Mouse (Mus musculus) forelimb bud, embryonic 11.5 days (tissue): ENCODE measurements around the gene Anapc11.

ENCODE experiments used
- DNase-seq: peaks from one replicate; pipeline ENCODE4 v3.0.0-alpha.2; 2012; ENCODE audit warnings: low read depth, low spot score

Gene Anapc11

DNA sequence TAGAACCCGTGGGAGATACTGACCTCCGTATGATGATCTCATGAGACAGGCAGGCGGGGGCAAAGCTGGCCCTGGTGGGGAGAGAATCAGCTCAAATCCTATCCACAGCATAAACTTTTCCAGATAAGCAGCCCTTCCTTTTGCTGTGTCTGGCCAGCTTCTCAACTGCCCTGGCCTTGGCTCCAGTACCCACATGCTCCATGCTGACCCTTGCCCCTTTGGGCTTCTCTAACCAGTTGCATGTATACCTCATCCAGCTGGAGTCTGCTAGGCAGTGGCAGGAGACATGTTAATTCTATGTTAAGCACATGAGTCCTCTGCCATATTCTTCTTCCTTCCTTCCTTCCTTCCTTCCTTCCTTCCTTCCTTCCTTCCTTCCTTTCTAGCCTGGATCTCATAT lies 56.5 kb downstream of the Anapc11 start:
- no peak for DNase-seq

DNA sequence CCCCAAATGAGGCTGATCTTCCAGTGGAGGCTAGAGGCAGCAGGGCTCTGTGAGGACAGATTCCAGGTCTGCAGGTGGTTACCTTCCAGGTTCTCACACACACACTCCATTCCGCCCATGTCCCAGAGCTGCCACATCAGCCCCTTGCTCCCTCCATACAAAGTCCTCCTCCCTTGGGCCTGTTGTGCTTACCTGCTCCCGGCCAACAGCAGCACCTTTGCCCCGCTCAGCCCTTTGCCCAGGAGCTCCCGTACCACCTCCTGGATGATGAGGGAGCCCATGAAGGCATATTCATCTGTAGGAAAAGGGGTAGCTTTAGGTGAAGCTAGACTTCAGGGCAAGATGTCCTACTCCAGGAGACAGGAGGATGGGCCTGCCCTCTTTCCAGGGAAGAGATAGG lies 59.1 kb downstream of the Anapc11 start:
- DNase-seq = no peak
